Mouse (Mus musculus) G1E-ER4 (cell line): Measurements from ENCODE around the gene Art3. TPM values are rescaled to one million over a fixed set of nuclear protein-coding genes. Genes with fewer than 3 reads are reported as not detected.

Source experiments
- GATA1 ChIP-seq: IDR thresholded peaks from one replicate; pipeline ENCODE4 v1.8.0; 2012; ENCODE audit warnings: low read length, inconsistent platforms
- polyA plus RNA-seq: library from polyadenylated mRNA; stranded (reverse); fragments of >175 nt; gene quantifications from 2 replicates; pipeline ENCODE4 v1.2.3, GENCODE M21; 2012

Art3 gene
- polyA plus RNA-seq, 1 experiment: not detected

GRCm38 (mm10) chr5:92430723-92431122 lies 99.1 kb downstream of the Art3 start:
- TF ChIP-seq GATA1: no peak

DNA sequence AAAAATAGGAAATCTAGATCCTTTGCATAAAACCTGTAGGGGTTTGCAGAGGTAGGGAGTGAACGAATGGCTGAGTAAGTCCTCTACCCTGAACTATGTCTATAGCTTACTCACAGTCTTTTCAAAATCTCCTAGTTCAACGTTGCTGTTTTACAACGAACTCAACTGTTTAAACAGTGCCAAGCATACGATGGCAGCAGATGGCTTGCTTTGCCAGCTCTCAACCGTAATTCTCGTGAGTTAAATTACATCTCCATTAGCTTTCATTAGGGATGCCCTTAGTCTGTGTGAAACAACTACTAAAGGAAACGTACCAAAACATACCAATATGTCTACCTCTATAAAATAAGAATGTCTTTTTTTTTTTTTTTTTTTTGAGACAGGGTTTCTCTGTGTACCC lies 100.0 kb downstream of the Art3 start:
- no peak for TF ChIP-seq GATA1

GRCm38 (mm10) chr5:92434070-92434469 lies 102.4 kb downstream of the Art3 start:
- TF ChIP-seq GATA1: no peak

DNA sequence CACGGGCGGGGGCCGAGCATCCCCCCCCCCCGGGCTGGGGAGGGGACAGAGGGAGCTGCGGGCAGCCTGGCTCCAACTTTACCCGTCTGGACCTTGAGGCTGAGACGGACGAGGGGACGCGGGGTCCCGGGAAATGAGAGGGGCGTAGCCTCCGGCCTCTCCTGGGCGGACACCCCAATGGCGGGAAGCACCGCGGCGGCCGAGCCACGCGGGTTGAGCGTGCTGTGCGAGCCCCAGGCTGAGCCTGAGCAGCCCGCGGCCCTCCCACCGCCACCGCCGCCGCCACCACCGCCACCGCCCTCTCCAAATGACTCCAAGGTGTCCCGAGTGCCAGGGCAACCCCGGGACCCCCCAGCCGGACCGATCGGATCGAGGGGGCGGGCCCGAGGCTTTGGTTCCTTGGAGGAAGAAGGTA lies 103.0 kb downstream of the Art3 start:
- TF ChIP-seq GATA1: no peak

GRCm38 (mm10) chr5:92435025-92435584 lies 103.5 kb downstream of the Art3 start, which contains the start of gene Nup54:
Gene Nup54, minus strand, starts transcription at chr5:92435219.
- no peak for TF ChIP-seq GATA1

DNA sequence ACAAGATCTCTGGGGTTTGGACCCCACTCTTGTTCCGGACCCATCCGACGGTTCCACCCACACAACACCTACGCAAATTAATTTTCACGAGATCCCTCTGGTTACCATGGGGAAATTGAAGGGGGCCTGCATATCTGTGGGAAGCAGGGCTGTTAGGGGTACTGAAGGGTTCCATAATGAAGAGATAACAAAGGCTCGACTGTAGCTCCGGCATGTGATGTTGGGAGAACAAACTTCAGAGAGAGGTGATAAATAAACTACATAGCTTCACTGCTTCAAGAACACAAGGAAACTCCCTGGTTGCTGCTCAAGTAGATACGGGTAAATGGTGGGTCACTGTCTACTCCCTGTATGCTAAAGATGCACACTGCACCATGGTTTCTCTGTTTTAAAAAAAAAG lies 106.9 kb downstream of the Art3 start:
- TF ChIP-seq GATA1: peak; percentile 21

GRCm38 (mm10) chr5:92441494-92441893 lies 109.9 kb downstream of the Art3 start:
- no peak for TF ChIP-seq GATA1

GRCm38 (mm10) chr5:92442914-92443313 lies 111.3 kb downstream of the Art3 start:
- no peak for TF ChIP-seq GATA1

DNA sequence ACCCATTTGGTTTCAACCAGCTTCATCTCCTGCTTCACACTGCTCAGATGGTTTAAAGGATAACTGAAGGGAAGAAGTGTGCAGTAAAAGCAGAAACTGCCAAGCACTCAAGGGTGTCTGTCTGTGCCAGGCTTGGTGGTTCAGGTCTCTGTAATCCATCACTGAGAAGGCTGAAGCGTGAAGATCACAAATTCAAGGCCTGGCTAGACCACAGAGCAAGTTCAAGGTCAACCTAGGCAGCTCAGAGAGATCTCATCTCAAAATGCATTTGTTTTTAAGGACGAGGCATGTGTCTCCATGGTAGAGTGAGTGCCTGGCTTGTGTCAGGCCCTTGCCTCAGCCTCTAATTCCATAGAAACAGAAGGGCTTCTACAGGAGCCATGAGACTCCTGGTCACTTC lies 113.4 kb downstream of the Art3 start:
- TF ChIP-seq GATA1: no peak

GRCm38 (mm10) chr5:92446736-92447135 lies 115.1 kb downstream of the Art3 start:
- no peak for TF ChIP-seq GATA1

- no peak for TF ChIP-seq GATA1
Measured at GRCm38 (mm10) chr5:92452876-92453275, 121.2 kb downstream of the Art3 start.

GRCm38 (mm10) chr5:92457410-92457809 lies 125.8 kb downstream of the Art3 start:
- TF ChIP-seq GATA1: no peak

- TF ChIP-seq GATA1: no peak
Measured at GRCm38 (mm10) chr5:92458726-92459125, 127.1 kb downstream of the Art3 start.

GRCm38 (mm10) chr5:92461321-92461720 lies 129.7 kb downstream of the Art3 start:
- no peak for TF ChIP-seq GATA1

Other genes starting within 250 kb of the Art3 start
- 13.9 and 16.0 TPM in 2 replicates for gene G3bp2, start 248.1 kb upstream of the Art3 start, polyA plus RNA-seq
- gene Uso1, start 193.9 kb upstream of the Art3 start, polyA plus RNA-seq: 7.5 and 36.1 TPM in 2 replicates
- not detected in 2 replicates for gene U90926, start 116.4 kb upstream of the Art3 start, polyA plus RNA-seq
- 0.03 TPM in 1 of 2 replicates, not detected in the other for gene Ppef2, start 75.5 kb upstream of the Art3 start, polyA plus RNA-seq
- gene Naaa, start 53.7 kb upstream of the Art3 start, polyA plus RNA-seq: 5.0 and 5.2 TPM in 2 replicates
- gene Sdad1, start 21.3 kb upstream of the Art3 start, polyA plus RNA-seq: 57.1 and 76.7 TPM in 2 replicates
- gene Cxcl9, start 3.7 kb upstream of the Art3 start, polyA plus RNA-seq: not detected in 2 replicates
- gene Cxcl10, start 17.1 kb downstream of the Art3 start, polyA plus RNA-seq: not detected in 2 replicates
- 20.2 and 39.4 TPM in 2 replicates for gene Nup54, start 103.4 kb downstream of the Art3 start, polyA plus RNA-seq
- gene Scarb2, start 175.0 kb downstream of the Art3 start, polyA plus RNA-seq: 9.4 and 11.2 TPM in 2 replicates
- gene Fam47e, start 223.2 kb downstream of the Art3 start, polyA plus RNA-seq: not detected in 2 replicates